Mouse (Mus musculus): ENCODE measurements at regions not wholly inside any gene's neighbourhood (a gene's known extent, or its start where the extent isn't known, plus 50 kb on each side); places are given as distances from the start of the nearest gene placed in this dataset.

DNA sequence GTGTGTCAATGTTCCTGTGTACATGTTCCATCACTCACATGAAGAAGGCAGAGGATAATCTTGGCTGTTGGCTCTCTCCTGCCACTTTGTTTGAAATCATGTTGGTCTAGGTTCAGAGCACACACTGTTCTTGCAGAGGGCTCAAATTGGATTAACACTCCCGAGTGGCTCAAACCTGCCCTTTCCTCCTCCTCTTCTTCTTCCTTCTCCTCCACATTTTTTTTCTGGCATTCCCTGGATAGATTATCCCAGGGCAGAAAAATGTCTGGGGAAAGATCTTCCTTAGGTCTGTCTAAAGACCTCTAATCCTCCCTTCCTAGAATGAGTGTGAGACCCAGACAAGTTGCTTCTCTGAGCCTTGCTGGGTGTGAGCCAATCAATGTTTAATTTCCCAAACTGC lies 594.4 kb upstream of the 3110018I06Rik start:
- Histone ChIP-seq H3K27ac (ENCODE audit: low read depth, low read length) (no peak overlapping the region), H3K36me3 (ENCODE audit: control insufficient read depth, insufficient read depth, low read length) (no peaks in the 10 kb centered on the region), H3K4me3 (ENCODE audit: low read depth, low read length) (no peak overlapping the region), H3K4me2 (ENCODE audit: low read depth) (no peak overlapping the region), H3K4me1 (ENCODE audit: control insufficient read depth, insufficient read depth, low read length) (no peaks in the 10 kb centered on the region), H3K9me3 (ENCODE audit: control insufficient read depth, low read length) (no peaks in the 10 kb centered on the region), H3K9ac (ENCODE audit: low read length) (no peak overlapping the region), H3K27me3 (ENCODE audit: control insufficient read depth, insufficient read depth, low read length) (no peaks in the 10 kb centered on the region)
- WGBS = 83% methylated on average over 1 of the region's 1 CpGs
- DNase-seq (ENCODE audit: low spot score) (no peak), ATAC-seq (ENCODE audit: insufficient read depth, low FRiP score, low TSS enrichment) (no peak)

- H3K27me3 ChIP-seq (ENCODE audit: control insufficient read depth, insufficient read depth, low read length) = no peaks in the 10 kb centered on the region
- H3K27ac ChIP-seq (ENCODE audit: low read depth, low read length) = no peak overlapping the region
- no peak for ATAC-seq (ENCODE audit: insufficient read depth, low FRiP score, low TSS enrichment)
- no peaks in the 10 kb centered on the region for H3K9me3 ChIP-seq (ENCODE audit: control insufficient read depth, low read length)
- WGBS = 79% methylated on average over 5 of the region's 5 CpGs
- no peak overlapping the region for H3K9ac ChIP-seq (ENCODE audit: low read length)
- DNase-seq (ENCODE audit: low spot score) = no peak
- H3K36me3 ChIP-seq (ENCODE audit: control insufficient read depth, insufficient read depth, low read length) = no peaks in the 10 kb centered on the region
- no peaks in the 10 kb centered on the region for H3K4me1 ChIP-seq (ENCODE audit: control insufficient read depth, insufficient read depth, low read length)
- no peak overlapping the region for H3K4me3 ChIP-seq (ENCODE audit: low read depth, low read length)
- H3K4me2 ChIP-seq (ENCODE audit: low read depth) = no peak overlapping the region
Observed at GRCm38 (mm10) chr12:106904202-106904601, 584.2 kb upstream of the 3110018I06Rik start.

DNA sequence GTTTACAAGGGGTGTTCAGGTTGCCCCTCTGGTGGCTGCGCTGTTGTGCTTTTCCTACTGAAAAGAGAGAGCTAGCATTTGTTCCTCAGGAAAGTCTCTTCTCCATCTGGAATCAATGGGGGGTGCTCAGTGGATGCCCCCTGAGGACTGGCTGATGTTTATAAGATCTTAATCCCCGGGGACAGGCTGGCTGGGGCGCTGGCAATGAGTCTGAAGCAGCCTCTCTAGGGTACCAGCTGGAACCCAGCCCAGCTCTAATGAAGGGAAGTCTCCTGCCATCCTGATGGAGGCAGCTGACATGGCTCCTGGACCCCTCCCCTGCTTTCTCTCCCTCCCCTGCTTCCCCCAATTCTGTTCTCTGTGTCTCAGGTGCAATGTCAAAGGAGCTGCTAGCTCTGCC lies 575.6 kb upstream of the 3110018I06Rik start:
- Histone ChIP-seq H3K36me3 (ENCODE audit: control insufficient read depth, insufficient read depth, low read length) (no peaks in the 10 kb centered on the region), H3K4me2 (ENCODE audit: low read depth) (no peak overlapping the region), H3K4me1 (ENCODE audit: control insufficient read depth, insufficient read depth, low read length) (no peaks in the 10 kb centered on the region), H3K4me3 (ENCODE audit: low read depth, low read length) (no peak overlapping the region), H3K27ac (ENCODE audit: low read depth, low read length) (no peak overlapping the region), H3K27me3 (ENCODE audit: control insufficient read depth, insufficient read depth, low read length) (no peaks in the 10 kb centered on the region), H3K9me3 (ENCODE audit: control insufficient read depth, low read length) (no peaks in the 10 kb centered on the region), H3K9ac (ENCODE audit: low read length) (no peak overlapping the region)
- 63% methylated on average over 3 of the region's 3 CpGs for WGBS
- DNase-seq (ENCODE audit: low spot score) (no peak), ATAC-seq (ENCODE audit: insufficient read depth, low FRiP score, low TSS enrichment) (no peak)

DNA sequence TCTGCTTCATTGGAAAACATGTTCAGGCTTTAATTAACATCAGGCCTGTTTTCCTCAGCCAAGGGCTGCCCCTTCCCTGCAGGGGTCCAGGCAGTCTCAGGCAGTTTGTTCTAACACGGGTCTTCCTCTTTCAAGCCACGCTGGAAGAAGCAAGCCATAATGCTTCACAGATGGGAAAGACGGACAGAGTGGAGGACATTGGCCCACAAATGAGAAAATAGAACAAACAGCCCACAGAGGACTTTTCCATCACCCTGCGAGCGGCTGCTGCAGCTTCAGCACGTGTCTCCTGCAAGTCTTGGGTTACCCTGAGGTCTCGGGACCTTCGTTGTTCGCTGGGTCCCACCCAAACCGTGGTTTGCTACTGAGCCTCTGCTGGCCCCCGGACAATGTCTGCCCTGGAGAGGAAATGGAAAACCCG lies 565.9 kb upstream of the 3110018I06Rik start:
- ATAC-seq (ENCODE audit: insufficient read depth, low FRiP score, low TSS enrichment) (no peak), DNase-seq (ENCODE audit: low spot score) (peak; percentile 25)
- Histone ChIP-seq H3K27me3 (ENCODE audit: control insufficient read depth, insufficient read depth, low read length) (no peaks in the 10 kb centered on the region), H3K27ac (ENCODE audit: low read depth, low read length) (no peak overlapping the region), H3K9me3 (ENCODE audit: control insufficient read depth, low read length) (no peaks in the 10 kb centered on the region), H3K4me3 (ENCODE audit: low read depth, low read length) (no peak overlapping the region), H3K4me1 (ENCODE audit: control insufficient read depth, insufficient read depth, low read length) (no peaks in the 10 kb centered on the region), H3K9ac (ENCODE audit: low read length) (no peak overlapping the region), H3K36me3 (ENCODE audit: control insufficient read depth, insufficient read depth, low read length) (no peaks in the 10 kb centered on the region), H3K4me2 (ENCODE audit: low read depth) (no peak overlapping the region)
- WGBS = 46% methylated on average over 12 of the region's 12 CpGs

- H3K4me2 ChIP-seq (ENCODE audit: low read depth) = no peak overlapping the region
- ATAC-seq (ENCODE audit: insufficient read depth, low FRiP score, low TSS enrichment) (no peak), DNase-seq (ENCODE audit: low spot score) (no peak)
- H3K27me3 ChIP-seq (ENCODE audit: control insufficient read depth, insufficient read depth, low read length) = no peaks in the 10 kb centered on the region
- H3K9me3 ChIP-seq (ENCODE audit: control insufficient read depth, low read length) = no peaks in the 10 kb centered on the region
- no peak overlapping the region for H3K9ac ChIP-seq (ENCODE audit: low read length)
- H3K4me3 ChIP-seq (ENCODE audit: low read depth, low read length) = no peak overlapping the region
- H3K36me3 ChIP-seq (ENCODE audit: control insufficient read depth, insufficient read depth, low read length) = no peaks in the 10 kb centered on the region
- 75% methylated on average over 5 of the region's 5 CpGs for whole genome bisulfite sequencing
- H3K4me1 ChIP-seq (ENCODE audit: control insufficient read depth, insufficient read depth, low read length) = no peaks in the 10 kb centered on the region
- no peak overlapping the region for H3K27ac ChIP-seq (ENCODE audit: low read depth, low read length)
Observed at GRCm38 (mm10) chr12:106928389-106928788, 560.0 kb upstream of the 3110018I06Rik start.

DNA sequence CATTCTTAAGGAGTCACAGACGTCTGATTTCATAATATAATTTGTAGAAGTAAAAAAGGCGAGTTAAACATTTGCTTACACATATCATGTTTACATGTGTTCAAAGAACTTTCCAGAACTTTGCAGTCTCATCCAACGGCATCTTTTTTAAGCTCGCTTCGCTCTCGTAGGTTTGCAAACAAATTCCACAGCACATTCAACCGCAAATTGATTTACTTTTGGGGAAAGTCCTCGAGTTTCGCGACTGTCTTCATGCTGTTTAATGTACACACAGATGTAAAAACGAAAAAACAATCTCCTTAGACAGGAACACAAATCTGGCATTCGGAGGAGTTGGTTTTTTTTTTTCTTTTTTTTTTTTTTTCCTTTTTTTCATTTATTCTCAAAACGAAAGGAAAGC lies 559.3 kb upstream of the 3110018I06Rik start:
- no peaks in the 10 kb centered on the region for H3K4me1 ChIP-seq (ENCODE audit: control insufficient read depth, insufficient read depth, low read length)
- ATAC-seq (ENCODE audit: insufficient read depth, low FRiP score, low TSS enrichment) (no peak), DNase-seq (ENCODE audit: low spot score) (no peak)
- no peak overlapping the region for H3K4me2 ChIP-seq (ENCODE audit: low read depth)
- H3K36me3 ChIP-seq (ENCODE audit: control insufficient read depth, insufficient read depth, low read length) = no peaks in the 10 kb centered on the region
- no peak overlapping the region for H3K27ac ChIP-seq (ENCODE audit: low read depth, low read length)
- H3K4me3 ChIP-seq (ENCODE audit: low read depth, low read length) = no peak overlapping the region
- no peaks in the 10 kb centered on the region for H3K9me3 ChIP-seq (ENCODE audit: control insufficient read depth, low read length)
- H3K27me3 ChIP-seq (ENCODE audit: control insufficient read depth, insufficient read depth, low read length) = no peaks in the 10 kb centered on the region
- 83% methylated on average over 13 of the region's 13 CpGs for WGBS
- H3K9ac ChIP-seq (ENCODE audit: low read length) = no peak overlapping the region

GRCm38 (mm10) chr12:106931591-106931990 lies 556.8 kb upstream of the 3110018I06Rik start:
- 68% methylated on average over 3 of the region's 3 CpGs for WGBS
- H3K4me3 ChIP-seq (ENCODE audit: low read depth, low read length) = no peak overlapping the region
- H3K9me3 ChIP-seq (ENCODE audit: control insufficient read depth, low read length) = no peaks in the 10 kb centered on the region
- no peaks in the 10 kb centered on the region for H3K4me1 ChIP-seq (ENCODE audit: control insufficient read depth, insufficient read depth, low read length)
- H3K9ac ChIP-seq (ENCODE audit: low read length) = no peak overlapping the region
- no peaks in the 10 kb centered on the region for H3K36me3 ChIP-seq (ENCODE audit: control insufficient read depth, insufficient read depth, low read length)
- no peak overlapping the region for H3K4me2 ChIP-seq (ENCODE audit: low read depth)
- H3K27ac ChIP-seq (ENCODE audit: low read depth, low read length) = no peak overlapping the region
- H3K27me3 ChIP-seq (ENCODE audit: control insufficient read depth, insufficient read depth, low read length) = no peaks in the 10 kb centered on the region
- DNase-seq (ENCODE audit: low spot score) (no peak), ATAC-seq (ENCODE audit: insufficient read depth, low FRiP score, low TSS enrichment) (no peak)

- H3K27ac ChIP-seq (ENCODE audit: low read depth, low read length) = no peak overlapping the region
- whole genome bisulfite sequencing = 88% methylated on average over 12 of the region's 12 CpGs
- DNase-seq (ENCODE audit: low spot score) (no peak), ATAC-seq (ENCODE audit: insufficient read depth, low FRiP score, low TSS enrichment) (no peak)
- H3K9me3 ChIP-seq (ENCODE audit: control insufficient read depth, low read length) = no peaks in the 10 kb centered on the region
- no peaks in the 10 kb centered on the region for H3K27me3 ChIP-seq (ENCODE audit: control insufficient read depth, insufficient read depth, low read length)
- H3K4me2 ChIP-seq (ENCODE audit: low read depth) = no peak overlapping the region
- no peak overlapping the region for H3K4me3 ChIP-seq (ENCODE audit: low read depth, low read length)
- no peaks in the 10 kb centered on the region; the same call in 1 of the 2 replicates for H3K4me1 ChIP-seq (ENCODE audit: control insufficient read depth, insufficient read depth, low read length)
- H3K36me3 ChIP-seq (ENCODE audit: control insufficient read depth, insufficient read depth, low read length) = no peaks in the 10 kb centered on the region
- no peak overlapping the region for H3K9ac ChIP-seq (ENCODE audit: low read length)
Observed at GRCm38 (mm10) chr12:106939381-106939780, 549.1 kb upstream of the 3110018I06Rik start.

GRCm38 (mm10) chr12:106943874-106944273 lies 544.6 kb upstream of the 3110018I06Rik start:
- no peaks in the 10 kb centered on the region for H3K9me3 ChIP-seq (ENCODE audit: control insufficient read depth, low read length)
- H3K4me3 ChIP-seq (ENCODE audit: low read depth, low read length) = no peak overlapping the region
- no peak for ATAC-seq (ENCODE audit: insufficient read depth, low FRiP score, low TSS enrichment)
- no peak overlapping the region for H3K9ac ChIP-seq (ENCODE audit: low read length)
- DNase-seq (ENCODE audit: low spot score) = peak; percentile 35
- H3K4me1 ChIP-seq (ENCODE audit: control insufficient read depth, insufficient read depth, low read length) = no peaks in the 10 kb centered on the region; the same call in 1 of the 2 replicates
- no peak overlapping the region for H3K27ac ChIP-seq (ENCODE audit: low read depth, low read length)
- WGBS = 29% methylated on average over 5 of the region's 5 CpGs
- H3K4me2 ChIP-seq (ENCODE audit: low read depth) = no peak overlapping the region
- H3K36me3 ChIP-seq (ENCODE audit: control insufficient read depth, insufficient read depth, low read length) = no peaks in the 10 kb centered on the region
- no peaks in the 10 kb centered on the region for H3K27me3 ChIP-seq (ENCODE audit: control insufficient read depth, insufficient read depth, low read length)
